Mouse (Mus musculus) frontal cortex, postnatal 36 days (tissue): ENCODE measurements at regions not wholly inside any gene's neighbourhood (a gene's known extent, or its start where the extent isn't known, plus 50 kb on each side); places are given as distances from the start of the nearest gene placed in this dataset.
"Not testable (repeated sequence)": the region's sequence is repeated elsewhere in the genome, so short reads cannot be mapped to it uniquely, and the experiment has no call there.

Experiments used
- DNase-seq, 2 experiments: peaks; one replicate each; pipeline ENCODE4 v3.0.0; 2022; ENCODE audit warnings: low spot score in 2 of 2

DNA sequence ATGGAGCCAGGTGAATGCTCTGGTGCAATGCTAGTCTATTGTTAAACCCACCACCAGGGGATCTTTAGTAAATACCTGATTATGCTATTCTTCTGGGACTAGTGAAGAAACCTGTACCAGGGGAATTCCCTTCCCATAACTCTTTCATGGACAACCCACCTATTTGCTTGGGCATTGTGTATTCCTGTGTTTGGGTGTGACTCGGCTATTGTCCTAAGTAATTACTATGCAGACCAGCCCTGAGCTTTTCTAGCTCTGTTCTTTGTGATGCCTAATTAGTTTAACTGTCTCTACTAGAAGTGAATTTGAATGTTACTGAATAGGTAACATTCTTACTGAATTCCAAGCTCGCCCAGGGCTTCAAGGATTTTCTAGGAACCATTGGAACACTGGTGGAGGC is 906.4 kb upstream of the Pcdh9 start:
- not testable (repeated sequence) for DNase-seq

- no peak for DNase-seq
Measured at GRCm38 (mm10) chr14:94775912-94776311, 885.4 kb upstream of the Pcdh9 start.

DNA sequence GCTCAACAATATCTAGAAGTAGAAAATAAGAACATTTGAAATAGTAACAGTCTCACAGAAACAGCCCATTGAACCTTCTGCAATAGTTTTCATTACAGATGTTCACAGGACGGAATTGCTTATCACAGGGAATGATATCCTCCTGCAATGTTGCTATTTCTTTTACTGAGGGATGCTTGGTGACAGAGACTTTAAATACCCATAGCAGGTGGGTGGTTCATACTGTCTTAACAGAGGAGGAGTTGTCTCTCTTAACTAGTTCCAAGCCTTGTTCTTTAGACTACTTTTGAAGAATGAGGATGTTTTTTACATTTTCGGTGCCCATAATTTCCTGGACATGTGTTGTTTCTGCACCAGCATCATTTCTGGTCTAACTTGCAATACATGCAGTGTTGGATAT is 852.2 kb upstream of the Pcdh9 start:
- peak in 1 of 2 experiments; percentile 5 for DNase-seq
